Mouse (Mus musculus) ES-Bruce4 (cell line): ENCODE measurements around the gene Ctrc.

Source experiments
- CTCF ChIP-seq: IDR thresholded peaks from one replicate; pipeline ENCODE4 v1.8.1; 2011; ENCODE audit warnings: low read depth, low read length
- POLR2A ChIP-seq: IDR thresholded peaks from one replicate; pipeline ENCODE4 v1.8.1; 2011; ENCODE audit warnings: low read length; ENCODE audit not compliant: insufficient read depth

DNA sequence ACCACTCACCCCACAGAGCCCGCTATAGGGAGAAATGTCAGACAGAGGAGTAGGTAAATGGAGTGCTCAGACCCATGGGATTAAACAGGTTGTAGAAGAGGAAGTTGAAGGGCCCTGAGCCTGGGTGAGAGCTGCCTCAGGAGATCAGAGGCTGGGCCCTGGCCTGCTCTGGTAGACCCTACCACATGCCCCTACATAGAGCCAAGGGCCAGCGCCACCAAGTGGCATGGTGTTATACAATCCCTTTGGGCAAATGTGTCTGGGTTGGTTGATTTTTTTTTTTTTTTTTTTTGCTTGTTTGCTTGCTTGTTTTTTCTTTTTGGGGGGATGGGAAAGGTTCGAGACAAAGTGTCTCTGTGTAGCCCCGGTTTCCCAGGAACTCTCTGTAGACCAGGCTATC, 42.1 kb downstream of the Ctrc start:
- TF ChIP-seq POLR2A (no peak), CTCF (no peak)
